Mouse (Mus musculus) liver, embryonic 14.5 days (tissue): ENCODE data around the gene Phactr4. TPM values are rescaled to one million over a fixed set of nuclear protein-coding genes. Genes with fewer than 3 reads are reported as not detected.

Experiments used
- ATAC-seq: fragments of 200-750 bp; cut with Nextera tagmentation; 2 replicates; pipeline ENCODE4 v1.8.0; 2017; ENCODE audit warnings: moderate number of reproducible peaks, mild to moderate bottlenecking, moderate library complexity; ENCODE audit not compliant: insufficient read depth
- DNase-seq, 3 experiments: peaks; one replicate each; pipeline ENCODE4 v3.0.0-alpha.2; 2012 to 2013; ENCODE audit warnings: low read depth in 3 of 3, low spot score in 3 of 3
- H3K27ac ChIP-seq: fragments of 300-500 bp; sonication (generic); 2 replicates; pipeline ENCODE4 v1.5.1; 2014; ENCODE audit warnings: moderate library complexity, mild to moderate bottlenecking, control low read depth, inconsistent platforms
- H3K27me3 ChIP-seq: fragments of 300-500 bp; sonication (generic); 2 replicates; pipeline ENCODE4 v1.6.1; 2014; ENCODE audit warnings: mild to moderate bottlenecking, low read length, moderate library complexity; ENCODE audit not compliant: control insufficient read depth, insufficient read depth
- H3K36me3 ChIP-seq: fragments of 300-500 bp; sonication (generic); replicated peaks from 2 replicates; pipeline ENCODE4 v1.6.1; 2014; ENCODE audit warnings: low read depth; ENCODE audit not compliant: control insufficient read depth, insufficient read depth
- H3K4me1 ChIP-seq, 2 experiments: fragments of 200-500 bp in 1 of 2; fragments of 300-500 bp in 1 of 2; sonication (generic) in 1 of 2; replicated peaks; 2 replicates each; pipeline ENCODE4 v1.6.1; 2012 to 2014; ENCODE audit warnings: antibody characterized with exemption in 1 of 2, inconsistent platforms in 1 of 2, low read length in 1 of 2; ENCODE audit not compliant: control insufficient read depth in 2 of 2, insufficient read depth in 2 of 2
- H3K4me2 ChIP-seq: fragments of 300-500 bp; sonication (generic); 2 replicates; pipeline ENCODE4 v1.6.1; 2014; ENCODE audit warnings: low read depth, mild to moderate bottlenecking, control low read depth, moderate library complexity
- H3K4me3 ChIP-seq, 2 experiments: fragments of 200-500 bp in 1 of 2; fragments of 300-500 bp in 1 of 2; sonication (generic) in 1 of 2; 2 replicates each; pipeline ENCODE4 v1.5.1; 2012 to 2014; ENCODE audit warnings: low read depth in 2 of 2, low read length in 2 of 2, mild to moderate bottlenecking in 2 of 2, control low read depth in 1 of 2, inconsistent platforms in 1 of 2, moderate library complexity in 1 of 2; ENCODE audit not compliant: insufficient read depth in 1 of 2
- H3K9ac ChIP-seq: fragments of 300-500 bp; sonication (generic); replicated peaks from 2 replicates; pipeline ENCODE4 v1.6.1; 2014; ENCODE audit warnings: mild to moderate bottlenecking, control low read depth, moderate library complexity
- H3K9me3 ChIP-seq: fragments of 300-500 bp; sonication (generic); 2 replicates; pipeline ENCODE4 v1.6.1; 2016; ENCODE audit warnings: low read length, mixed read lengths; ENCODE audit not compliant: control insufficient read depth
- CTCF ChIP-seq: IDR thresholded peaks from 2 replicates; pipeline ENCODE4 v1.5.1; 2016; ENCODE audit warnings: antibody characterized with exemption, low read depth, control low read depth
- EP300 ChIP-seq: IDR thresholded peaks from 2 replicates; pipeline ENCODE4 v1.6.1; 2016; ENCODE audit warnings: antibody characterized with exemption, low read depth
- WGBS: fragments of 180-500 bp; shearing (Covaris S2); extraction: QIAGEN DNeasy Blood & Tissue Kit; methylation state at CpG from one replicate; pipeline ENCODE4 v1.1.7; 2014; ENCODE audit not compliant: insufficient replicate concordance; 5-methylcytosine and 5-hydroxymethylcytosine counted together
- polyA plus RNA-seq, 2 experiments: library from polyadenylated mRNA; depleted of rRNA in 1 of 2; stranded (reverse) in 1 of 2; unstranded in 1 of 2; fragments of >200 nt; fragmentation: Nextera tagmentation in 1 of 2; extraction: Ambion mirVana in 1 of 2; gene quantifications; 2 replicates each; pipeline versions ENCODE4 v1.2.1 to v1.2.3; 2012 to 2014

Phactr4 gene
- polyA plus RNA-seq, 2 experiments = 7.4 to 10.9 TPM

DNA sequence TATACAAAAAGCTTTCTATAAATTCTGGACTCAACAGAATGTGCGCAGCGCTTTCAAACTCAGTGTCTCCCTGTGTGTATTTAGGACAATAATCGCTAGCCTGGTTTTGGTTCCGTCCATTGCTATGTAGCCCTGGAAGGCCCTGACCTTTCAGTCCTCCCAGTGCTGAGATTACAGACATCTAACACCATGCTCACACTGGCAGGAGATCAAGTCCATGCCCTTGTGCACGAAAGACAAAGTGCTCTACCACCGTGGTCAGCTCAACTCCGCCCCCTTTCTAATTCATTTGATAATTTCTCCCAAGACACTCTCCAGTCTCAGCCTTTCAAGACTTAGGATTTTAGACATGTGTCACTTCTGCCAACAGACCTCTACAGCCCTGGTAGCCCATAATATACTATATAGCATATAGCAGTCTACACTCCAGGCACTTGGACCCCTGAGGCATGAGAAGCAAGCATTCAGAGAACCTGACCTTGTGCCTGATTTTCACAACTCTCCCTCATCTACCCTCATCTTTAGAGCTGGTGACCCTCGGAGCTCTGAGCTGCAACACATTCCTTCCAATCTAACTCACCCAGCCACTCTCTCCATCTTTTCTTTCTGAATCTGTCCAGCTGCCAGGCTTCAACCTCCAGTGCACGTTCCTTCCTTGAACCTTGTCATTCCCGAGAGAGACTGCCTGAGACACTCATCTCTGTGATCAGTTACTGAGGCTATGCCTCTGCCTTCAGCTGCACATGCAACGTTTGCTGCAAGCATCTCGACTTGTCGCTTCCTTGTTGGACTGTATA, 15.7 kb downstream of the Phactr4 start:
- H3K36me3 ChIP-seq = no peaks in the 10 kb centered on the region
- ATAC-seq (no peak), DNase-seq (no peak)
- no peak overlapping the region for H3K27ac ChIP-seq
- WGBS = 69% methylated on average over 13 of the region's 13 CpGs
- no peak overlapping the region for H3K4me3 ChIP-seq
- no peak for TF ChIP-seq CTCF
- no peak for TF ChIP-seq EP300
- peaks cover 0 to 5% of the 10 kb centered on the region in 2 experiments; a peak in 2 of 4 replicates for H3K4me1 ChIP-seq
- H3K4me2 ChIP-seq = no peak overlapping the region
- H3K9ac ChIP-seq = no peak overlapping the region
- no peaks in the 10 kb centered on the region for H3K27me3 ChIP-seq
- no peaks in the 10 kb centered on the region for H3K9me3 ChIP-seq

- no peak overlapping the region for H3K4me3 ChIP-seq
- no peak overlapping the region for H3K4me2 ChIP-seq
- 71% methylated on average over 5 of the region's 5 CpGs for WGBS
- H3K27me3 ChIP-seq = no peaks in the 10 kb centered on the region
- DNase-seq (no peak), ATAC-seq (no peak)
- no peak for TF ChIP-seq EP300
- no peak for TF ChIP-seq CTCF
- no peaks in the 10 kb centered on the region for H3K9me3 ChIP-seq
- no peak overlapping the region for H3K27ac ChIP-seq
- peaks cover 0 to 2% of the 10 kb centered on the region in 2 experiments; a peak in 1 of 4 replicates for H3K4me1 ChIP-seq
- H3K36me3 ChIP-seq = no peaks in the 10 kb centered on the region
- no peak overlapping the region for H3K9ac ChIP-seq
Observed at GRCm38 (mm10) chr4:132404588-132404987, 17.7 kb downstream of the Phactr4 start.

DNA sequence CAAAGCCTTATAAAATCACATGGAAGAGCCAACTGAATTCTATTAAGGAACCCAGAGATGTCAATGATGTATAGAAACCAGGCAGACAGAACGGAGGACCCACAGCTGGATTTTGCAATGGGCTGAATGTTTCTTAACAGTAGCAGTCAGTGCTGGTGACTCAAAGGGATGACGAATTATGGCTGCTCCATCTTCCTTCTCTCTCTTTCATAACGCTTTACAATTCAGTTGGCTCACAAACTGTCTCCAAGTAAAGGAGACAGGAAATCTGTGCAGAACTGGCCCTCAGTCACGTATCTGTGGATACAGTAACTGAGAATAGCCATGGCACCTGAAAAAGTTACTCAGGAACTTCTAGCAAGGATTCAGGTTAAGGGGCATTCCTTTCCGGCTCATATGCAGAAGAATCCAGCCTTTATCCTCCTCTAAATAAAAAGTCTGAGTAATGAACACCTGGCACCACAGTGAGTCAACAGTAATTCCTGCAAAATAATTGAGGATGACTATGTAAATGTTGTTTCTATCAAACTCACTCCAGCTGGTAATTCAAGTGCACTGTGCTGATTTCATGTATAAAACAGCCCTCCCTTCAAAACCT, 19.1 kb downstream of the Phactr4 start:
- no peak for ATAC-seq

GRCm38 (mm10) chr4:132401016-132401415, 21.3 kb downstream of the Phactr4 start:
- DNase-seq = no peak
- TF ChIP-seq CTCF = no peak
- Histone ChIP-seq H3K27me3 (no peaks in the 10 kb centered on the region), H3K4me1 (peaks cover 5 to 10% of the 10 kb centered on the region in 2 experiments), H3K9ac (no peak overlapping the region), H3K4me2 (no peak overlapping the region), H3K36me3 (no peaks in the 10 kb centered on the region), H3K4me3 (no peak overlapping the region), H3K27ac (no peak overlapping the region), H3K9me3 (no peaks in the 10 kb centered on the region)
- ATAC-seq = no peak
- 84% methylated on average over 9 of the region's 9 CpGs for WGBS

More for the DNA sequence above, 19.1 kb downstream of the Phactr4 start:
- WGBS = 75% methylated on average over 5 of the region's 5 CpGs
- no peak for TF ChIP-seq CTCF
- no peak for TF ChIP-seq EP300
- Histone ChIP-seq H3K4me3 (no peak overlapping the region), H3K9ac (no peak overlapping the region), H3K4me2 (no peak overlapping the region), H3K4me1 (peaks cover 0 to 6% of the 10 kb centered on the region in 2 experiments; a peak in 3 of 4 replicates), H3K36me3 (no peaks in the 10 kb centered on the region), H3K27ac (no peak overlapping the region), H3K27me3 (no peaks in the 10 kb centered on the region), H3K9me3 (no peaks in the 10 kb centered on the region)
- no peak for DNase-seq

DNA sequence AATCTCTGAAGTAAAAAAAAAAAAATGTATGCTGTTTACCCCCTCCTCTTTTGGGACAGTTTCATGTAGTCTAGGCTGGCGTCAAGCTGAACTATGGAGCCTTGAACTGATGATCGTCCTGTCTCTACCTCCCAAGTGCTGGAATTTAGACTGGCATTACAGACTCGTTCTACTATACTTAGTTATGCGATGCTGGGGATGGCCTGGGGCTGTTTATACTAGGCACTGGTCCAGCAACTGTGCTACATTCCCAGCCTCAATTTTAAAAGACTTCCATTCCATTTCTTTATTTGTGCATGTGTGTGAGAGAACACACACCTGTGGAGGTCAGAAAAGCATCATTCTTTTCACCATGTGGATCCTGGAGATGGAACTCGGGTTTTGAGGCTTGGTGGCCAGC, 23.4 kb downstream of the Phactr4 start:
- H3K36me3 ChIP-seq = no peaks in the 10 kb centered on the region
- no peaks in the 10 kb centered on the region for H3K9me3 ChIP-seq
- no peak overlapping the region; the same call in 1 of the 2 replicates for H3K27ac ChIP-seq
- ATAC-seq = no peak
- no peak overlapping the region; the same call in 1 of the 2 replicates for H3K4me2 ChIP-seq
- H3K9ac ChIP-seq = no peak overlapping the region
- WGBS = 81% methylated on average over 5 of the region's 5 CpGs
- no peak for DNase-seq
- TF ChIP-seq EP300 (no peak), CTCF (no peak)
- H3K4me3 ChIP-seq = no peak overlapping the region
- H3K4me1 ChIP-seq = peaks cover 5 to 16% of the 10 kb centered on the region in 2 experiments
- H3K27me3 ChIP-seq = no peaks in the 10 kb centered on the region
